In genomic region chr11:98266699-98267402, GRCm38 (mm10) we compare ENCODE assay signal across 23 mouse cellular contexts.
DNase-seq lines count a peak whose midpoint lies in the region; ATAC-seq and TF ChIP-seq lines count a peak whose summit lies in the region.
"Had no signal": no experiment of that assay in that cellular context is flagged by ENCODE, and none has a peak within 500 bp of the region (broad histone marks: within the 10 kb centered on the region; RNA-seq: fewer than 3 reads in every experiment).

No protein-coding gene starts in this region.

- DNase-seq in cerebellum, postnatal 10 days: peak; percentile 80 to 85
- no peak for DNase-seq in cerebellum, adult 8-10 months
- DNase-seq in hindbrain, embryonic 14.5 days (ENCODE audit: low spot score): no peak
- DNase-seq in hindbrain, embryonic 11.5 days (ENCODE audit: low spot score): no peak
- DNase-seq in neural tube, embryonic 10.5 days (ENCODE audit: extremely low spot score, low spot score): no peak
- DNase-seq in hindbrain, postnatal 0 days (ENCODE audit: low spot score): peak; percentile 40
- no peak for DNase-seq in spleen, postnatal 10 days (ENCODE audit: low spot score in 2 of 2)
- DNase-seq: adrenal gland, postnatal 14 days; cerebellum, adult 2 months; gastrocnemius, postnatal 14 days; kidney, adult 18-20 months; kidney, postnatal 10 days; lung, adult 18-20 months; lung, postnatal 14 days; right cerebral cortex, postnatal 14 days; thymus, adult 2 months had no signal

- WGBS in hindbrain, embryonic 14.5 days: 31% methylated on average over 6 of the region's 6 CpGs
- WGBS in hindbrain, embryonic 11.5 days: 52% methylated on average over 6 of the region's 6 CpGs
- WGBS in neural tube, embryonic 13.5 days: 32% methylated on average over 6 of the region's 6 CpGs
- 42% methylated on average over 6 of the region's 6 CpGs for WGBS in hindbrain, postnatal 0 days

- no peak for TF ChIP-seq CTCF in hindbrain, postnatal 0 days (IDR thresholded peaks at IDR 0.05; ENCODE audit: low read depth)

- H3K36me3 ChIP-seq in hindbrain, embryonic 14.5 days (replicated peaks; ENCODE audit: control insufficient read depth, insufficient read depth): peaks cover 55% of the 10 kb centered on the region
- H3K36me3 ChIP-seq in hindbrain, embryonic 11.5 days (ENCODE audit: control insufficient read depth, insufficient read depth, low read length): 0 out of 2 replicates have a peak, but pooled peaks cover 7% of the 10 kb centered on the region
- H3K36me3 ChIP-seq in neural tube, embryonic 13.5 days: peaks cover 43% of the 10 kb centered on the region
- H3K36me3 ChIP-seq in hindbrain, postnatal 0 days (ENCODE audit: insufficient read depth, low read length): peaks cover 34% of the 10 kb centered on the region; the same call in 1 of the 2 replicates

- H3K4me2 ChIP-seq in hindbrain, embryonic 14.5 days (replicated peaks): no peak overlapping the region; the same call in 1 of the 2 replicates
- no peak overlapping the region for H3K4me2 ChIP-seq in hindbrain, embryonic 11.5 days (replicated peaks; ENCODE audit: low read depth, low read length)
- H3K4me2 ChIP-seq in neural tube, embryonic 13.5 days: no peak overlapping the region
- no peak overlapping the region for H3K4me2 ChIP-seq in hindbrain, postnatal 0 days (ENCODE audit: low read depth, low read length)
- H3K4me2 ChIP-seq: embryonic facial prominence, embryonic 13.5 days; liver, embryonic 11.5 days; stomach, embryonic 15.5 days had no signal

- no peak overlapping the region for H3K4me3 ChIP-seq in hindbrain, embryonic 14.5 days (replicated peaks; ENCODE audit: low read length)
- no peak overlapping the region for H3K4me3 ChIP-seq in hindbrain, embryonic 11.5 days (ENCODE audit: low read depth, low read length)
- no peak overlapping the region for H3K4me3 ChIP-seq in neural tube, embryonic 13.5 days
- H3K4me3 ChIP-seq in hindbrain, postnatal 0 days (ENCODE audit: low read length): no peak overlapping the region
- H3K4me3 ChIP-seq: embryonic facial prominence, embryonic 13.5 days; megakaryocyte, embryonic 14.5 days; stomach, embryonic 15.5 days had no signal

- no peak; the same call in 1 of the 2 replicates for ATAC-seq in hindbrain, embryonic 14.5 days (ENCODE audit: low FRiP score)
- ATAC-seq in hindbrain, embryonic 11.5 days (ENCODE audit: low FRiP score): no peak
- peak; percentile 70 for ATAC-seq in neural tube, embryonic 13.5 days (ENCODE audit: low read depth)
- ATAC-seq in hindbrain, postnatal 0 days: no peak
- ATAC-seq: activated CD4-positive, CD25-positive, alpha-beta regulatory T cell, adult 4 months; CD4-positive, CD25-positive, alpha-beta regulatory T cell, adult 4 months had no signal

- H3K9me3 ChIP-seq in hindbrain, embryonic 14.5 days (ENCODE audit: control insufficient read depth, low read length): no peaks in the 10 kb centered on the region
- no peaks in the 10 kb centered on the region for H3K9me3 ChIP-seq in hindbrain, embryonic 11.5 days (ENCODE audit: control insufficient read depth, low read length)
- no peaks in the 10 kb centered on the region for H3K9me3 ChIP-seq in neural tube, embryonic 13.5 days
- H3K9me3 ChIP-seq in hindbrain, postnatal 0 days (ENCODE audit: low read length): no peaks in the 10 kb centered on the region
- H3K9me3 ChIP-seq: embryonic facial prominence, embryonic 13.5 days; megakaryocyte, embryonic 14.5 days; stomach, embryonic 15.5 days had no signal

- H3K4me1 ChIP-seq in hindbrain, embryonic 14.5 days (replicated peaks; ENCODE audit: control insufficient read depth, insufficient read depth, low read length): peaks cover 19% of the 10 kb centered on the region
- H3K4me1 ChIP-seq in hindbrain, embryonic 11.5 days (replicated peaks; ENCODE audit: control insufficient read depth, insufficient read depth, low read length): no peaks in the 10 kb centered on the region
- peaks cover 25% of the 10 kb centered on the region for H3K4me1 ChIP-seq in neural tube, embryonic 13.5 days (replicated peaks)
- no peaks in the 10 kb centered on the region for H3K4me1 ChIP-seq in hindbrain, postnatal 0 days (ENCODE audit: insufficient read depth, low read length)
- H3K4me1 ChIP-seq: megakaryocyte, embryonic 14.5 days; stomach, embryonic 15.5 days had no signal

- H3K9ac ChIP-seq in hindbrain, embryonic 14.5 days: no peak overlapping the region
- H3K9ac ChIP-seq in hindbrain, embryonic 11.5 days (ENCODE audit: low read depth, low read length): no peak overlapping the region
- 0 out of 2 replicates have a peak overlapping the region, but pooled peaks have one; percentile 1 for H3K9ac ChIP-seq in neural tube, embryonic 13.5 days
- H3K9ac ChIP-seq in hindbrain, postnatal 0 days (replicated peaks; ENCODE audit: low read length): no peak overlapping the region
- H3K9ac ChIP-seq: embryonic facial prominence, embryonic 13.5 days; stomach, embryonic 15.5 days had no signal

- H3K27ac ChIP-seq in hindbrain, embryonic 14.5 days: peak overlapping the region; percentile 61
- H3K27ac ChIP-seq in hindbrain, embryonic 11.5 days (ENCODE audit: low read depth, low read length): no peak overlapping the region
- H3K27ac ChIP-seq in neural tube, embryonic 13.5 days (replicated peaks): peak overlapping the region; percentile 49
- no peak overlapping the region; the same call in 1 of the 2 replicates for H3K27ac ChIP-seq in hindbrain, postnatal 0 days
- H3K27ac ChIP-seq: embryonic facial prominence, embryonic 13.5 days; stomach, embryonic 15.5 days had no signal

- H3K27me3 ChIP-seq in hindbrain, embryonic 14.5 days (ENCODE audit: control insufficient read depth, insufficient read depth, low read length): no peaks in the 10 kb centered on the region
- H3K27me3 ChIP-seq in hindbrain, embryonic 11.5 days (ENCODE audit: control insufficient read depth, insufficient read depth, low read length): no peaks in the 10 kb centered on the region
- H3K27me3 ChIP-seq in neural tube, embryonic 13.5 days: no peaks in the 10 kb centered on the region; the same call in 1 of the 2 replicates
- H3K27me3 ChIP-seq in hindbrain, postnatal 0 days (ENCODE audit: insufficient read depth, low read length): no peaks in the 10 kb centered on the region
- H3K27me3 ChIP-seq: embryonic facial prominence, embryonic 13.5 days; megakaryocyte, embryonic 14.5 days; stomach, embryonic 15.5 days had no signal

Comparison
In these comparisons a context has a peak if more than half of its experiments do, and no peak if none do; other contexts are left out.
1. DNase-seq: peak in cerebellum, postnatal 10 days (2 of 2) and hindbrain, postnatal 0 days (single experiment); none in cerebellum, adult 8-10 months (single experiment), hindbrain, embryonic 14.5 days (single experiment), hindbrain, embryonic 11.5 days (single experiment), neural tube, embryonic 10.5 days (single experiment) and spleen, postnatal 10 days (0 of 2).
2. H3K27ac ChIP-seq: peak in hindbrain, embryonic 14.5 days (single experiment) and neural tube, embryonic 13.5 days (single experiment); none in hindbrain, embryonic 11.5 days (single experiment) and hindbrain, postnatal 0 days (single experiment).